Mouse (Mus musculus): ENCODE results near the gene Pigg.

The Pigg gene

DNA sequence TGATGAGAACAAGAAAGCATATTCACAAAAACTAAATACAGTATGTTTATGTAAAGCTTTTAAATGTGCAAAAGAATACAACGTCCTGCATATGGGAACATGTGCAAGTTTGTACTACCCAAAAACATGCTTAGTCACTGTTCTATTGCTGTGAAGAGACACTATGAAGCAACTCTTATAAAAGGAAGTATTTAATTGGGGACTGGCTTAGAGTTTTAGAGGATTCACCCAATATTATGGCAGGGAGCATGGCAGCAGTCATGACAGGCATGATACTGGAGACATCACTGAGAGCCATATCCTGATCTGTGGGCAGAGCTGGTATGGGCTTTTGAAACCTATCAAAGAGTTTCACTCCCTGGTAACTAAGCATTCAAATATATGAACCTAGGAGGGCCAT lies 45.5 kb downstream of the Pigg start:
- DNase-seq (ENCODE audit: low read depth, low spot score) = no peak

DNA sequence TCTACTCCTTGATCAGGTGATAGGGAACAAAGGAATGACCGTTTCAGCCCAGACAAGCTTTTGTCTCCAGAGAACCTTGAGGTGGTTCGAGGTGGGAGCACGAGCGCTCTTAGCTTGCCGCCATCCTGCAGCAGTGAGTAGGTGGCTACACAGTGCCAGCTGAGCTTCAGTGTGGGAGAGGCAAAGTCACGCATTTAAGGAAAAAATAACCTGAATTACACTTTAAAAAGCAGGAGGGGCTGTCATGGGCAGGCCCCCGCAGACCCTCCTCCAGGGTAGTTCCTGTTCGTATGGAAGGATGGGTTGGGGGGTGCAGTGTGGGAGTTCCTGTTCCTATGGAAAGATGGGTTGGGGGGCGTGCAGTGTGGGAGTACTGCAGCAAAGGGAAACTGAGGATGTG lies 47.1 kb downstream of the Pigg start:
- no peak for DNase-seq (ENCODE audit: low read depth, low spot score)

DNA sequence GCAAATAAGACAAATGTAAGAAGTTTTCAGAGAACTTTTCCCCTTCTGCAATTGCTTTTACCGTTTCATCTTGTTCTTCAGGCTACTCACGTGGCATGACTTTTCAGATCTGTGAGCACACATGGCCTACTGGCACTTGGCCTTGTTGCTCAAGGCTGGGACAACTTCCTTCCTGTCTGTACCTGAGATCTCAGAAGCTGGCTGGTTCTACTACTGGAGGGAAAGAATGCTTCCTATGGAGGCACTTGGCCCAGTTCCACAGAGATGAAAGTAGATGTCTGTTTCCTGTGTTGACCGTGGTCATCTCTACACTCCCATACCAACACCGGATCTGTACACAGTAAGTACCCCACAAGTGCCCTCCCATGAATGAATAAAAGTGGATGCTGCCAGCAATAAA lies 47.8 kb downstream of the Pigg start:
- no peak for DNase-seq (ENCODE audit: low read depth, low spot score)

GRCm38 (mm10) chr5:108362330-108362729 lies 49.9 kb downstream of the Pigg start:
- DNase-seq (ENCODE audit: low read depth, low spot score) = no peak

GRCm38 (mm10) chr5:108366328-108366983 lies 54.0 kb downstream of the Pigg start:
- no peak for DNase-seq (ENCODE audit: low read depth, low spot score)

GRCm38 (mm10) chr5:108366984-108367841 lies 54.8 kb downstream of the Pigg start:
- DNase-seq (ENCODE audit: low read depth, low spot score) = no peak

GRCm38 (mm10) chr5:108367871-108368332 lies 55.5 kb downstream of the Pigg start, which contains the start of gene Gm42517:
Gm42517 (minus strand) TSS chr5:108367922.
- no peak for DNase-seq (ENCODE audit: low read depth, low spot score)

DNA sequence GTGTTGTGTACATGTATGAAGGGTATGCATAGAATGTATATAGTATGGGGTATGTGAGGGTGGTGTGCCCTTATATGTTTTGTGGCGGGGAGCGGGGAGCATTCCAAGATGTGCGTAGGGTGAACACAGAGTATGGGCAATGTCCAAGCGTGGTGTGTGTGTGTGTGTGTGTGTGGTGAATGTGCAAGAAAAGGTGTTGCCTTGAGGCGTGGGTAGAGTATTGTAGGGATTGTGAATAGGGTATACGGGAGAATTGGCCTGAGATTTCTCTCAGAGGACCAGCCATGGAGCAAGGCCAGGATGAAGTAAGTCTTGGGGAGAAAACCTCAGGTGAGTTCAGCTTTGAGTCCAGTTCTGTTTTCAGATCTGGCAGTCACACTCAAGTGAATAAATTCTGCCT lies 56.0 kb downstream of the Pigg start:
- no peak for DNase-seq (ENCODE audit: low read depth, low spot score)

DNA sequence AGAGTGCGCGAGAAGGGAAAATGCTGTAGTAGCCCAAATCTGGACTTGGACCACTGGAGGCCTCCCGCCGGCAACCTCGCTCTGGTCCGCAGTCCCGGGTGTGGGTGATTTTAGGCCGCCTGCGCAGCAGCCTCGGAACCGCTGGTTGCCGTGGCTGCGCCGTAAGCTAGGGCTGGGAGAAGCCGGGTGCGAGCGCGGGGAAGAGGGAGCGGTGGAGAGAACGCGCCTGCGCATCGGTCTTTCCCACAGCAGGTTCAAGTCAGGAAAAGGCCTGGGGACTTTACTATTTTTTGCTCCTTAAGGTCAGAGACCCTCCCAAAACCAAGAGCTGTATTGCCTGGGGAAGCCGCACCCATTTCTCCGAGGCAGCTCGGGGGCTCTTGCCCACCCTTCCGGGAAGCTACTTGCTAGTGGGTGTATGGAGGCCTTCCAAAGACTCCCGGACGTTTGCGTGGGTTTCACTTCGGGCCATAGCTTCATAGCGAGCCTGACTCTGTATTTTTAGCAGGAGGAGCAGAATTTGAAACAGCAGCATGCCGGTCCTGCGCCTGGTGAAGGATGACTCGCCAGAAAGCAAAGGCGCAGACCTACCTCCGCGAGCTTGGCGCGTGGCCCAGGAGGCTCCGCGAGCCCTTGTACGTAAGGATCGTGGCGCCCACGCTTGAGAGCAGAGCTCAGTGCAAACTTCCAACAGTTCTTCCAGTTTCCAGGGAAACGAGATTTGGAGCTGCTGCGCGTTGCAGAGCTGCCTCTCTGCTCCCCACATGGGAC lies 56.6 kb downstream of the Pigg start:
- DNase-seq (ENCODE audit: low read depth, low spot score) = no peak

- no peak for DNase-seq (ENCODE audit: low read depth, low spot score)
Observed at GRCm38 (mm10) chr5:108369964-108370363, 57.6 kb downstream of the Pigg start.

- DNase-seq (ENCODE audit: low read depth, low spot score) = no peak
Observed at GRCm38 (mm10) chr5:108374079-108374478, 61.7 kb downstream of the Pigg start.

GRCm38 (mm10) chr5:108376059-108376458 lies 63.6 kb downstream of the Pigg start:
- DNase-seq (ENCODE audit: low read depth, low spot score) = no peak

GRCm38 (mm10) chr5:108378346-108378745 lies 65.9 kb downstream of the Pigg start:
- DNase-seq (ENCODE audit: low read depth, low spot score) = no peak

GRCm38 (mm10) chr5:108385632-108386031 lies 73.2 kb downstream of the Pigg start:
- DNase-seq (ENCODE audit: low read depth, low spot score) = no peak

DNA sequence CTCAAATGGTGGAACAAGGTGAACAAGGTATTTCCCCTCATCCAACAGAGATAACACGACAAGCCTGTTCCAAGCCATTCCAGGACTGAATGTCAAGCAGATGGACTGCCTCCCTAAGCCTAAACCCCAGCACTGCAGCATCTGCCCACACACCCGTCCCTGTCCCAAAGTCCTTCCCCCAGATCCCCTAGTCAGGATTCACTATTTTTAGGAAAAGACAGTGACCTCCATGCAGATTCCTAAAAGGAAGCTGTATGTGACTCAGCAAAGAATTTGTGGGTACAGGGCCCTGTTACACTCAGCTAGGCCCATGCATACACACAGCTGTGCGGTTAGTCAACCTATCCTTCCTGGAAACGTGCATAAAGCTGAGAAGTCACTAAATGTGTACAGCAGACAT lies 74.0 kb downstream of the Pigg start:
- no peak for DNase-seq (ENCODE audit: low read depth, low spot score)

GRCm38 (mm10) chr5:108388201-108388600 lies 75.8 kb downstream of the Pigg start, which contains the start of gene Pde6b:
Pde6b (plus strand) TSS chr5:108388391.
- DNase-seq (ENCODE audit: low read depth, low spot score) = no peak

GRCm38 (mm10) chr5:108389744-108390143 lies 77.3 kb downstream of the Pigg start:
- DNase-seq (ENCODE audit: low read depth, low spot score) = no peak
